Mouse (Mus musculus) erythroblast, embryonic 14.5 days (primary cell): ENCODE data around the gene Ubald1.

ENCODE experiments used
- GATA1 ChIP-seq: IDR thresholded peaks from 2 replicates; pipeline ENCODE4 v1.6.1; 2012; ENCODE audit warnings: low read length, inconsistent platforms, mixed read lengths
- TAL1 ChIP-seq: IDR thresholded peaks from 3 replicates; pipeline ENCODE4 v1.6.1; 2012; ENCODE audit warnings: low read length, inconsistent platforms, mixed read lengths

- no peak for TF ChIP-seq GATA1
- TF ChIP-seq TAL1: no peak
Observed at GRCm38 (mm10) chr16:4879101-4879707, 911 bp downstream of the Ubald1 start.
